Mouse (Mus musculus): ENCODE results near the gene Olfr304.
"Not testable (repeated sequence)": the region's sequence is repeated elsewhere in the genome, so short reads cannot be mapped to it uniquely, and the experiment has no call there.

Gene Olfr304

GRCm38 (mm10) chr7:86386558-86386957, at the start of gene Olfr304:
Olfr304 (minus strand) TSS chr7:86386658.
- no peak for DNase-seq

- DNase-seq = no peak
These were observed 17.1 kb upstream of the Olfr304 start, which contains the start of gene Olfr301 for GRCm38 (mm10) chr7:86403546-86403945. Olfr301 (plus strand) TSS chr7:86403846.

GRCm38 (mm10) chr7:86397689-86398088, 11.2 kb upstream of the Olfr304 start, which contains the start of gene Olfr303:
Olfr303 (minus strand) TSS chr7:86397789.
- DNase-seq = no peak

- no peak for DNase-seq
These were observed 689 bp downstream of the Olfr304 start for GRCm38 (mm10) chr7:86385769-86386168.

- no peak for DNase-seq
These were observed 19.6 kb downstream of the Olfr304 start, which contains the start of gene Olfr305 for GRCm38 (mm10) chr7:86366828-86367227. Olfr305 (minus strand) TSS chr7:86366928.

- DNase-seq = not testable (repeated sequence)
These were observed 40.2 kb downstream of the Olfr304 start for GRCm38 (mm10) chr7:86346296-86346695.

- DNase-seq = no peak
These were observed 42.2 kb downstream of the Olfr304 start for GRCm38 (mm10) chr7:86344253-86344652.

- no peak for DNase-seq
These were observed 43.4 kb downstream of the Olfr304 start for GRCm38 (mm10) chr7:86342881-86343565.

GRCm38 (mm10) chr7:86337486-86337885, 49.0 kb downstream of the Olfr304 start, which contains the start of gene Olfr307:
Olfr307 (minus strand) TSS chr7:86337586.
- DNase-seq = no peak
